Mouse (Mus musculus): ENCODE measurements around the gene Cacna2d4. TPM values are rescaled to one million over a fixed set of nuclear protein-coding genes. Genes with fewer than 3 reads are reported as not detected.

The Cacna2d4 gene
- total RNA-seq, 1 experiment from 2014 or later, result 0.29 TPM

- peak; percentile 53 for ATAC-seq (replicated peaks; ENCODE audit: insufficient number of reproducible peaks, low FRiP score, low TSS enrichment, poor library complexity, severe bottlenecking)
These were observed 130.5 kb downstream of the Cacna2d4 start for GRCm38 (mm10) chr6:119366800-119367199.

- ATAC-seq (replicated peaks; ENCODE audit: insufficient number of reproducible peaks, low FRiP score, low TSS enrichment, poor library complexity, severe bottlenecking), result no peak
These were observed 131.1 kb downstream of the Cacna2d4 start for GRCm38 (mm10) chr6:119367382-119367781.

GRCm38 (mm10) chr6:119371624-119372023 is 135.3 kb downstream of the Cacna2d4 start:
- no peak for ATAC-seq (replicated peaks; ENCODE audit: insufficient number of reproducible peaks, low FRiP score, low TSS enrichment, poor library complexity, severe bottlenecking)

- no peak for ATAC-seq (replicated peaks; ENCODE audit: insufficient number of reproducible peaks, low FRiP score, low TSS enrichment, poor library complexity, severe bottlenecking)
These were observed 135.9 kb downstream of the Cacna2d4 start for GRCm38 (mm10) chr6:119372237-119372636.

- peak; percentile 63 for ATAC-seq (replicated peaks; ENCODE audit: insufficient number of reproducible peaks, low FRiP score, low TSS enrichment, poor library complexity, severe bottlenecking)
These were observed 136.8 kb downstream of the Cacna2d4 start for GRCm38 (mm10) chr6:119373000-119373705.

- no peak for ATAC-seq (replicated peaks; ENCODE audit: insufficient number of reproducible peaks, low FRiP score, low TSS enrichment, poor library complexity, severe bottlenecking)
These were observed 138.7 kb downstream of the Cacna2d4 start for GRCm38 (mm10) chr6:119375035-119375434.

GRCm38 (mm10) chr6:119377613-119378012 is 141.3 kb downstream of the Cacna2d4 start:
- ATAC-seq (replicated peaks; ENCODE audit: insufficient number of reproducible peaks, low FRiP score, low TSS enrichment, poor library complexity, severe bottlenecking), result peak; percentile 95

- no peak for ATAC-seq (replicated peaks; ENCODE audit: insufficient number of reproducible peaks, low FRiP score, low TSS enrichment, poor library complexity, severe bottlenecking)
These were observed 142.3 kb downstream of the Cacna2d4 start for GRCm38 (mm10) chr6:119378631-119379030.

- ATAC-seq (replicated peaks; ENCODE audit: insufficient number of reproducible peaks, low FRiP score, low TSS enrichment, poor library complexity, severe bottlenecking), result no peak
These were observed 149.3 kb downstream of the Cacna2d4 start for GRCm38 (mm10) chr6:119385668-119386067.

GRCm38 (mm10) chr6:119386421-119386820 is 150.1 kb downstream of the Cacna2d4 start:
- no peak for ATAC-seq (replicated peaks; ENCODE audit: insufficient number of reproducible peaks, low FRiP score, low TSS enrichment, poor library complexity, severe bottlenecking)

GRCm38 (mm10) chr6:119386821-119387220 is 150.5 kb downstream of the Cacna2d4 start:
- no peak for ATAC-seq (replicated peaks; ENCODE audit: insufficient number of reproducible peaks, low FRiP score, low TSS enrichment, poor library complexity, severe bottlenecking)

- 0 out of 2 replicates have a peak, but pooled peaks have one; percentile 14 for ATAC-seq (replicated peaks; ENCODE audit: insufficient number of reproducible peaks, low FRiP score, low TSS enrichment, poor library complexity, severe bottlenecking)
These were observed 151.7 kb downstream of the Cacna2d4 start for GRCm38 (mm10) chr6:119387801-119388649.

- peak; percentile 99 for ATAC-seq (replicated peaks; ENCODE audit: insufficient number of reproducible peaks, low FRiP score, low TSS enrichment, poor library complexity, severe bottlenecking)
These were observed 152.3 kb downstream of the Cacna2d4 start for GRCm38 (mm10) chr6:119388650-119389012.

GRCm38 (mm10) chr6:119389089-119389488 is 152.8 kb downstream of the Cacna2d4 start:
- no peak for ATAC-seq (replicated peaks; ENCODE audit: insufficient number of reproducible peaks, low FRiP score, low TSS enrichment, poor library complexity, severe bottlenecking)

- no peak for ATAC-seq (replicated peaks; ENCODE audit: insufficient number of reproducible peaks, low FRiP score, low TSS enrichment, poor library complexity, severe bottlenecking)
These were observed 154.4 kb downstream of the Cacna2d4 start for GRCm38 (mm10) chr6:119390728-119391127.

GRCm38 (mm10) chr6:119392836-119393235 is 156.5 kb downstream of the Cacna2d4 start:
- ATAC-seq (replicated peaks; ENCODE audit: insufficient number of reproducible peaks, low FRiP score, low TSS enrichment, poor library complexity, severe bottlenecking), result no peak

- peak; percentile 61 for ATAC-seq (replicated peaks; ENCODE audit: insufficient number of reproducible peaks, low FRiP score, low TSS enrichment, poor library complexity, severe bottlenecking)
These were observed 159.3 kb downstream of the Cacna2d4 start for GRCm38 (mm10) chr6:119395421-119396308.

- ATAC-seq (replicated peaks; ENCODE audit: insufficient number of reproducible peaks, low FRiP score, low TSS enrichment, poor library complexity, severe bottlenecking), result peak; percentile 99
These were observed 159.9 kb downstream of the Cacna2d4 start for GRCm38 (mm10) chr6:119396309-119396634.

- ATAC-seq (replicated peaks; ENCODE audit: insufficient number of reproducible peaks, low FRiP score, low TSS enrichment, poor library complexity, severe bottlenecking), result no peak
These were observed 163.0 kb downstream of the Cacna2d4 start for GRCm38 (mm10) chr6:119399371-119399770.

Data from monocyte, adult 5-6 weeks (primary cell).